Mouse (Mus musculus): ENCODE measurements around the gene Mapkapk5. TPM values are rescaled to one million over a fixed set of nuclear protein-coding genes. Genes with fewer than 3 reads are reported as not detected.

Mapkapk5 gene
- polyA plus RNA-seq, 1 experiment from 2014 or later: 68.8 TPM

DNA sequence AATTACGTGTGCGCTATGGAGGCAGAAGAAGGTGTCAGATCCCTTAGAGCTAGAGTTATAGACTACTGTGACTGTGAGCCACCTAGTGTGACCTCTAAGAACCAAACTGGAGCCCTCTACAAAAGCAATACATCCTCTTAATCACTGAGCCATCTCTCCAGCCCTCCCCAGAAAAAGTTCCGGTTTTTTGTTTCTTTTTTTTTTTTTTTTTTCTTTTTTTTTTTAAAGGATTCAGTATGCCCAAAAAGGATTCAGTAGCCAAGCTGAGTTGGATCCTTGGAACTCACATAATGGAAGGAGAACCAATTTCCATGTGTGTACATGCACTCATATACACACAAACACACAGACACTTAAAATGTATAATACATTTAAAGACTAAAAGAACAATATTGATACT lies 2.3 kb downstream of the Mapkapk5 start:
- Histone ChIP-seq H3K4me1 (ENCODE audit: control insufficient read depth, insufficient read depth, low read length) (peaks cover 18% of the 10 kb centered on the region), H3K27ac (replicated peaks; ENCODE audit: low read depth, low read length) (no peak overlapping the region), H3K27me3 (ENCODE audit: control insufficient read depth, insufficient read depth, low read length) (no peaks in the 10 kb centered on the region), H3K4me2 (ENCODE audit: low read length) (peak overlapping the region; percentile 92; the same call in 1 of the 2 replicates), H3K9ac (replicated peaks; ENCODE audit: low read length) (no peak overlapping the region), H3K36me3 (ENCODE audit: control insufficient read depth, insufficient read depth, low read length) (0 out of 2 replicates have a peak, but pooled peaks cover 2% of the 10 kb centered on the region), H3K9me3 (ENCODE audit: control insufficient read depth, low read length) (no peaks in the 10 kb centered on the region), H3K4me3 (replicated peaks; ENCODE audit: low read depth, low read length) (no peak overlapping the region)
- no peak for ATAC-seq (ENCODE audit: low FRiP score, low TSS enrichment)
- 82% methylated on average over 3 of the region's 3 CpGs for WGBS
- no peak for DNase-seq

DNA sequence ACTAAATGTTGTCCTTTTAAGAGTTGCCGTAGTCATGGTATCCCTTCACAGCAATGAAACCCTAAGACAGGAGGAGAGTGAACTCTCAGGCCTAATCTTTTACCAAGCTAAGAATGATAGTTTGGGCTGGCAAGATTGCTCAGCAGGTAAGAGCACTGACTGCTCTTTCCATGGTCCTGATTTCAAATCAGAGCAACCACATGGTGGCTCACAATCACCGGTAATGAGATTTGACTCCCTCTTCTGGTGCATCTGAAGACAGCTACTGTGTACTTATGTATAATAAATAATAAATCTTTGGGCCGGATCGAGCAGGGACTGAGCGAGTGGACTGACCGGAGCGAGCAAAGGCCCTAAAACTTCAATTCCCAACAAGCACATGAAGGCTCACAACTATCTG lies 4.5 kb downstream of the Mapkapk5 start:
- Histone ChIP-seq H3K9ac (replicated peaks; ENCODE audit: low read length) (no peak overlapping the region), H3K4me3 (replicated peaks; ENCODE audit: low read depth, low read length) (no peak overlapping the region), H3K27ac (replicated peaks; ENCODE audit: low read depth, low read length) (no peak overlapping the region), H3K9me3 (ENCODE audit: control insufficient read depth, low read length) (no peaks in the 10 kb centered on the region), H3K36me3 (ENCODE audit: control insufficient read depth, insufficient read depth, low read length) (peaks cover 18% of the 10 kb centered on the region), H3K27me3 (ENCODE audit: control insufficient read depth, insufficient read depth, low read length) (no peaks in the 10 kb centered on the region), H3K4me2 (ENCODE audit: low read length) (no peak overlapping the region), H3K4me1 (ENCODE audit: control insufficient read depth, insufficient read depth, low read length) (peaks cover 18% of the 10 kb centered on the region)
- DNase-seq (no peak), ATAC-seq (ENCODE audit: low FRiP score, low TSS enrichment) (no peak)
- 87% methylated on average over 7 of the region's 7 CpGs for WGBS

DNA sequence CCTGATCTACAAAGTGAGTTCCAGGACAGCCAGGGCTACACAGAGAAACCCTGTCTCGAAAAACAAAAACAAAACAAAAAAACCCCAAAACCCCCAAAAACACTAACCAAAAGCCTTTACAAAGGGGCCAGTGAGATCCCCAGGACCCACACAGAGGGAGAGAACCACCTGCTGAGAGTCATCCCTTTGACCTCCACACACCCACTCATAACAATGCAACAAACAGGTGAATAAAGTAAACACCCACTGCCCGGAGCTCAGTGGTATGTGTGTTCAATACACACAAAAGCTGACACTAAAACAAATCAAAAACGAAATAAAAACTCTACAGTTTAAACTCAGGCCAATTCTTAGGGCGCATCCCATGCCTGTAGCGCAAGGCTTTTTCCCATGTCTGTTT lies 5.6 kb downstream of the Mapkapk5 start:
- Histone ChIP-seq H3K9ac (replicated peaks; ENCODE audit: low read length) (no peak overlapping the region), H3K4me2 (ENCODE audit: low read length) (no peak overlapping the region), H3K27me3 (ENCODE audit: control insufficient read depth, insufficient read depth, low read length) (no peaks in the 10 kb centered on the region), H3K27ac (replicated peaks; ENCODE audit: low read depth, low read length) (no peak overlapping the region), H3K4me3 (replicated peaks; ENCODE audit: low read depth, low read length) (no peak overlapping the region), H3K36me3 (ENCODE audit: control insufficient read depth, insufficient read depth, low read length) (peaks cover 30% of the 10 kb centered on the region), H3K9me3 (ENCODE audit: control insufficient read depth, low read length) (no peaks in the 10 kb centered on the region), H3K4me1 (ENCODE audit: control insufficient read depth, insufficient read depth, low read length) (peaks cover 18% of the 10 kb centered on the region)
- 95% methylated on average over 5 of the region's 5 CpGs for WGBS
- no peak for ATAC-seq (ENCODE audit: low FRiP score, low TSS enrichment)
- DNase-seq: no peak

DNA sequence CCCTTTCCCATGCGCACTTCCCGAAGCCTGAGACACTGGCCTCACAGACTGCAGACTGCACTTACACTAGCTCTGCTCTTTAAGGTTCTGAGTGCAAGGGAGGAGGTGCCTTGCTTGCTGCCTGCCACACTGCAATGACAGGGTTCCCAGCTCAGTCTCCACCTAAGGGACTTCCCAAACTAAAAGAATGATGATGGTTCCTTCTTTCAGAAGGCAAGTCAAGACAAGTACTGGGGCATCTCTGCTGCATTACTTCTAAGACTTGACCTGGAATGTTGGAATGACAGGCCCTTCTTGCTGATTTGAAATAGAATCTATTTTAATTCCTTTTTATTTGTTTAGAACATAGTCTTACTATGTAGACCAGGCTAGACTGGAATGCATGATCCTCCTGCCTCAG lies 8.1 kb downstream of the Mapkapk5 start:
- no peaks in the 10 kb centered on the region for H3K4me1 ChIP-seq (ENCODE audit: control insufficient read depth, insufficient read depth, low read length)
- no peak overlapping the region for H3K4me2 ChIP-seq (ENCODE audit: low read length)
- DNase-seq (no peak), ATAC-seq (ENCODE audit: low FRiP score, low TSS enrichment) (no peak)
- peaks cover 50% of the 10 kb centered on the region for H3K36me3 ChIP-seq (ENCODE audit: control insufficient read depth, insufficient read depth, low read length)
- H3K9ac ChIP-seq (replicated peaks; ENCODE audit: low read length): no peak overlapping the region
- no peaks in the 10 kb centered on the region for H3K27me3 ChIP-seq (ENCODE audit: control insufficient read depth, insufficient read depth, low read length)
- no peak overlapping the region for H3K27ac ChIP-seq (replicated peaks; ENCODE audit: low read depth, low read length)
- 91% methylated on average over 2 of the region's 2 CpGs for WGBS
- H3K9me3 ChIP-seq (ENCODE audit: control insufficient read depth, low read length): no peaks in the 10 kb centered on the region
- no peak overlapping the region for H3K4me3 ChIP-seq (replicated peaks; ENCODE audit: low read depth, low read length)

DNA sequence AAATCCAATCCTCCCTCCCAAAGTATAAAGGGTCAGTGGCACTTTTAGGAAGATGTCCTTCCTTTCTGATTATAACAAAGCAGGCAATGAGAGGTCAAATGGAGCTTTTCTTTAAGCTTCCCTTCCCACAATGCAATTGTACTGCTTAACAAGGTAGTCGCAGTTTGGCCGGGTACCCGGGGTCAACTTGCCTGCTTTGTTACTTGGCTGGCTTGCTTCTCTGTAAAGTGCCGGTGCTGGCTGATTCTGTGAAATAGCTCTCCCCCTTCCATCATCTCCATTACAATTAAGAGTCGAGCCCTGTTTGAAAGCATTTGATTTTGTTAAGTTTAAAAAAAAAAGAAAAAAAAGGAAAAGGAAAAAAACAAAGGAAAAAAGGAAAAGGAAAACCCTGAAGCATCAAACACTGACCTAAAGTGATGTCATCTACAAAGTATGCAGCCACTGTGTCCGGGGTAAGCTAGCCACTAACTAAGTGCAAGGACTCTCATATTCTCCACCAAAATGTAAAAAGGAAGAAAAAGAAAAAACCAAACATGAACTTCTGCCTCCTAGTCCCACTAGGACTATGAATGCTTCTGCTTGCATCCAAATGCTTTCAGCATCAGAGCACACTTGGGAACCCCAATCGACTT lies 8.7 kb downstream of the Mapkapk5 start:
- ATAC-seq (ENCODE audit: low FRiP score, low TSS enrichment) (no peak), DNase-seq (no peak)
- no peaks in the 10 kb centered on the region for H3K4me1 ChIP-seq (ENCODE audit: control insufficient read depth, insufficient read depth, low read length)
- WGBS: 75% methylated on average over 7 of the region's 7 CpGs
- no peak overlapping the region for H3K9ac ChIP-seq (replicated peaks; ENCODE audit: low read length)
- no peak overlapping the region for H3K27ac ChIP-seq (replicated peaks; ENCODE audit: low read depth, low read length)
- no peak overlapping the region for H3K4me3 ChIP-seq (replicated peaks; ENCODE audit: low read depth, low read length)
- H3K9me3 ChIP-seq (ENCODE audit: control insufficient read depth, low read length): no peaks in the 10 kb centered on the region
- no peaks in the 10 kb centered on the region for H3K27me3 ChIP-seq (ENCODE audit: control insufficient read depth, insufficient read depth, low read length)
- peaks cover 54% of the 10 kb centered on the region for H3K36me3 ChIP-seq (ENCODE audit: control insufficient read depth, insufficient read depth, low read length)
- no peak overlapping the region for H3K4me2 ChIP-seq (ENCODE audit: low read length)

DNA sequence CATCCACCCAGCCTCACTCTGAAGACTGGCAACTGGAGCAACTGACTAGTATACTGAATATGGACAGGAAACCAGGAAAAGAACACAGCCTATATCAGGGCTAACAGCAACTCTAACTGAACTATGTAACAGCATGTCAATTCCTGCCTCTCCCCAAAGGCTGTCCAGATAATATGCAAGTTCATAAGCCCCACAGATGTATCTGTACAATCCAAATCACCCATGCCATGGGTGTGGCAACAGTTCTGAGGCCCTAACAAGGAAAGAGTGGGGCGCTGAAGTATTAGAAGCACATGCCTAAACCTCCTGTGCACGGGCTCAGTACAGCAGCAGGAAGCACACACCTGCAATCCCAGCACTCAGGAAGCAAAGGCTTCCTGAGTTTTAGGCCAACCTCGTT lies 10.6 kb downstream of the Mapkapk5 start:
- Histone ChIP-seq H3K4me3 (replicated peaks; ENCODE audit: low read depth, low read length) (no peak overlapping the region), H3K9ac (replicated peaks; ENCODE audit: low read length) (no peak overlapping the region), H3K27me3 (ENCODE audit: control insufficient read depth, insufficient read depth, low read length) (no peaks in the 10 kb centered on the region), H3K4me2 (ENCODE audit: low read length) (no peak overlapping the region), H3K36me3 (ENCODE audit: control insufficient read depth, insufficient read depth, low read length) (peaks cover 71% of the 10 kb centered on the region), H3K9me3 (ENCODE audit: control insufficient read depth, low read length) (no peaks in the 10 kb centered on the region), H3K27ac (replicated peaks; ENCODE audit: low read depth, low read length) (no peak overlapping the region), H3K4me1 (ENCODE audit: control insufficient read depth, insufficient read depth, low read length) (no peaks in the 10 kb centered on the region)
- WGBS: 93% methylated on average over 3 of the region's 3 CpGs
- no peak for ATAC-seq (ENCODE audit: low FRiP score, low TSS enrichment)
- no peak for DNase-seq

DNA sequence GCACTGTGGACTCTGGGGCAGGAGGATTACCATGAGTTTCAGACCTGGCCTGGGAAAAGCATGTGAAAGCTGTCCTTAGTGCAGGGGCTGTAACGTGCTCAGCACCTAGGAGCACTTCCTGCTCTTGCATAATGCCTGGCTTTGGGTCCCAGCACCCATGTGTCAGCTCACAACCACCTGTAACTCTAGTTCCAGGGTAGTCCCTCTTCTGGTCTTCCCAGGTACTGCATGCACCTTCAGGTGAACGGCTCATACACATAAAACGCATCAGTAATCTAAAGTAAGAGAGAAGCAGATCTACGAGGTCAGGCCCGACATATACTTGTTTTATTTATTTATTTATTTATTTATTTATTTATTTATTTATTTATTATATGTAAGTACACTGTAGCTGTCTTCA lies 11.2 kb downstream of the Mapkapk5 start:
- 93% methylated on average over 5 of the region's 5 CpGs for WGBS
- DNase-seq (peak; percentile 37), ATAC-seq (ENCODE audit: low FRiP score, low TSS enrichment) (no peak)
- Histone ChIP-seq H3K9ac (replicated peaks; ENCODE audit: low read length) (no peak overlapping the region), H3K4me3 (replicated peaks; ENCODE audit: low read depth, low read length) (no peak overlapping the region), H3K27me3 (ENCODE audit: control insufficient read depth, insufficient read depth, low read length) (no peaks in the 10 kb centered on the region), H3K9me3 (ENCODE audit: control insufficient read depth, low read length) (no peaks in the 10 kb centered on the region), H3K4me2 (ENCODE audit: low read length) (no peak overlapping the region), H3K36me3 (ENCODE audit: control insufficient read depth, insufficient read depth, low read length) (peaks cover 77% of the 10 kb centered on the region), H3K4me1 (ENCODE audit: control insufficient read depth, insufficient read depth, low read length) (no peaks in the 10 kb centered on the region), H3K27ac (replicated peaks; ENCODE audit: low read depth, low read length) (no peak overlapping the region)

DNA sequence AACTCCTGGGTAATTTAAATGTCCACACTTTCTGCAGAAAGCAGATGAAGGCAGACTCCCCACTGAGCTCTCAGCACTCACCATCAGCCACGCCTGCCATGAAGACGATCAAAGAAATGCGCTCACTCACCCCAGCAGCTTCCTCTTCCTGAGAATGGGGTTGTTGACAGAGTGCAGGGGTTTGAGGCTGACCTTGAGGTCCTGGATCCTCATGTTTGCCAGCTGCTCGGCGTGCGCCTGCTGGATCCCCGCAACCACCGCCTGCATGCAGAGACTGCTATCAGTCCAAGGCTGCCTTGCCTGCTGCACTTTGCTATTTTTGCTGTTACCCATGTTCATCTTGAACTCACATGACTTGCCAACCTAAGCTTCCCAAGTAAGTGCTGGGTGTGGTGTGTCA lies 18.7 kb downstream of the Mapkapk5 start:
- Histone ChIP-seq H3K27me3 (ENCODE audit: control insufficient read depth, insufficient read depth, low read length) (no peaks in the 10 kb centered on the region), H3K9ac (replicated peaks; ENCODE audit: low read length) (no peak overlapping the region), H3K36me3 (ENCODE audit: control insufficient read depth, insufficient read depth, low read length) (peaks cover 84% of the 10 kb centered on the region), H3K9me3 (ENCODE audit: control insufficient read depth, low read length) (no peaks in the 10 kb centered on the region), H3K4me3 (replicated peaks; ENCODE audit: low read depth, low read length) (no peak overlapping the region), H3K4me2 (ENCODE audit: low read length) (no peak overlapping the region), H3K27ac (replicated peaks; ENCODE audit: low read depth, low read length) (no peak overlapping the region), H3K4me1 (ENCODE audit: control insufficient read depth, insufficient read depth, low read length) (no peaks in the 10 kb centered on the region)
- 84% methylated on average over 8 of the region's 8 CpGs for WGBS
- ATAC-seq (ENCODE audit: low FRiP score, low TSS enrichment): no peak
- no peak for DNase-seq

DNA sequence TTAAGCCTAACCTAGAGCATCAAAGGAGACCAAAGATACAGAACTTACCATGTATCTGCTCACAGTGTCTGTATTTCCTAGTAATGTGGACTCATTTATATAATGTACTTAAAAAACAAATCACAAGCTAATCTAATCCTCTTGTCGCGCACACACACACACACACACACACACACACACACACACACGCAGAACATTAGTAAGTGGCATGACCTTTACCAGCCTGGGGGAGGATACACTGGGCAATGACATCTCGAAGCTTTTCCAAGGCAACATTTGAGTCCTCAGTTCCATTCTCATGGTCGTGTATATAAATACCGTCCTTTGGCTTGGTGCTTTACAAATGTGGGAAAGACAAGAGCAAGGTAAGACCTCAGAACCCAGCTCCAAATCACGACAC lies 19.2 kb downstream of the Mapkapk5 start:
- no peak for ATAC-seq (ENCODE audit: low FRiP score, low TSS enrichment)
- Histone ChIP-seq H3K4me1 (ENCODE audit: control insufficient read depth, insufficient read depth, low read length) (no peaks in the 10 kb centered on the region), H3K4me3 (replicated peaks; ENCODE audit: low read depth, low read length) (no peak overlapping the region), H3K9me3 (ENCODE audit: control insufficient read depth, low read length) (no peaks in the 10 kb centered on the region), H3K9ac (replicated peaks; ENCODE audit: low read length) (no peak overlapping the region), H3K27me3 (ENCODE audit: control insufficient read depth, insufficient read depth, low read length) (no peaks in the 10 kb centered on the region), H3K4me2 (ENCODE audit: low read length) (no peak overlapping the region), H3K27ac (replicated peaks; ENCODE audit: low read depth, low read length) (no peak overlapping the region), H3K36me3 (ENCODE audit: control insufficient read depth, insufficient read depth, low read length) (peaks cover 85% of the 10 kb centered on the region)
- DNase-seq: no peak
- 92% methylated on average over 7 of the region's 7 CpGs for WGBS
